Mouse (Mus musculus) neutrophil, adult 59 days (primary cell): ENCODE results near the gene Cfap299. TPM values are rescaled to one million over a fixed set of nuclear protein-coding genes. Genes with fewer than 3 reads are reported as not detected.

Source experiments
- total RNA-seq, 2 experiments: library from RNA; stranded (reverse); gene quantifications; 1 replicate in 1 of 2; 2 replicates in 1 of 2; pipeline ENCODE4 v1.2.4; 2023

Gene Cfap299
- not detected for total RNA-seq

GRCm38 (mm10) chr5:98328848-98329624, at the start of gene Cfap299:
TSS of gene Cfap299 (plus strand) at chr5:98329304.

DNA sequence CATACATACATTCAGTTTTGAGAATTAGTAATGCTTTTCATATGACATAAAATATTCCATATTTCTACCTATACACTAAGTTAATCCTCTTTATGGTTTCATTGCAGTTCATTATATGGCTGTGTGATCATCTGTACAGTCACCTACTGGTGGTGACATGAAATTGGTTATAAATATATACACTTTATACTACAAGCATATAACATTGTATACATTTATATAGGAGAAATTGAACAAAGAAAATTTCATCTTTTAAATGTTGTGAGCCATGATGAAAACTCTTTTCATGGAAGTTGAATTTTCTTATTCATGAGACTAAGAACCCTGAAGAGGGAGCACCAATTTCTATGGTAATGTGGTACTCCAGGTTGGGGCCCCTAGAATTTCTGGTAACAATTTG, 223.3 kb downstream of the Cfap299 start, which contains the start of gene Gm11111:
Gm11111 (plus strand) TSS at position 301 of the 400 bp plus-strand sequence.

Other genes starting within 250 kb of the Cfap299 start
- gene Prdm8, start 162.1 kb upstream of the Cfap299 start, total RNA-seq: not detected
- not detected for gene Fgf5, start 75.1 kb upstream of the Cfap299 start, total RNA-seq
- not detected for gene Gm11111, start 223.4 kb downstream of the Cfap299 start, total RNA-seq